Mouse (Mus musculus): ENCODE data around the gene Itprid1. TPM values are rescaled to one million over a fixed set of nuclear protein-coding genes. Genes with fewer than 3 reads are reported as not detected.

Gene Itprid1
- total RNA-seq (2014; rRNA removed) (0.81 and 1.8 TPM in 2 replicates), polyA plus RNA-seq (2015; fragmentation: Nextera tagmentation; extraction: Ambion mirVana) (0.36 and 0.79 TPM in 2 replicates)

GRCm38 (mm10) chr6:55836650-55837320 is at the start of gene Itprid1:
TSS of gene Itprid1 (plus strand) at chr6:55836895.
- TF ChIP-seq CTCF (IDR thresholded peaks at IDR 0.05; ENCODE audit: low read depth): no peak
- Histone ChIP-seq H3K4me1 (ENCODE audit: insufficient read depth) (no peaks in the 10 kb centered on the region), H3K9ac (no peak within 1 kb of the TSS), H3K9me3 (ENCODE audit: low read length) (no peaks in the 10 kb centered on the region), H3K4me2 (ENCODE audit: low read depth) (no peak within 1 kb of the TSS), H3K27ac (ENCODE audit: low read depth, low read length) (no peak within 1 kb of the TSS), H3K27me3 (ENCODE audit: insufficient read depth, low read length) (no peaks in the 10 kb centered on the region), H3K36me3 (ENCODE audit: insufficient read depth) (no peaks in the 10 kb centered on the region), H3K4me3 (ENCODE audit: low read depth, low read length) (no peak within 1 kb of the TSS)
- WGBS: 85% methylated on average over 8 of the region's 8 CpGs
- no peak for ATAC-seq
- no peak for DNase-seq

DNA sequence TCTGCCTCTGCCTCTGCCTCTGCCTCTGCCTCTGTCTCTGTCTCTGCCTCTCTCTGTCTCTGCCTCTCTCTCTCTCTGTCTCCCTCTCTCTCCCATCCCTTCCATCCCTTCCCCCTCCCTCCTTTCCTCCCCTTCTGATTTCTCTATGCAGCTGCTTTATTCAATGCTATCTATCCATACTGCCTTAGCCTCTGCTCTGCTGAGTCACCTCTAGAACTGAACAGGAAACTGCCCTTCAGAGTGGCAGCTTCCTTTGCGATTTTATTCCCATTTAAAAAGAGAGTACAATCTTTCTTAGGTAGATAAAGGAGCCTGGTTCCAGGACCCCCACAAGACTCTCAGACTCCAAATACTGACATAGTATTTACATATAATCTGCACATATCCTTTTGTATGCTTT is 47.1 kb upstream of the Itprid1 start:
- no peak for ATAC-seq
- Histone ChIP-seq H3K9ac (no peak overlapping the region), H3K36me3 (ENCODE audit: insufficient read depth) (no peaks in the 10 kb centered on the region), H3K27me3 (ENCODE audit: insufficient read depth, low read length) (no peaks in the 10 kb centered on the region), H3K4me2 (ENCODE audit: low read depth) (no peak overlapping the region), H3K9me3 (ENCODE audit: low read length) (no peaks in the 10 kb centered on the region), H3K4me1 (ENCODE audit: insufficient read depth) (peaks cover 21% of the 10 kb centered on the region), H3K27ac (ENCODE audit: low read depth, low read length) (peak overlapping the region; percentile 42; the same call in 1 of the 2 replicates), H3K4me3 (ENCODE audit: low read depth, low read length) (no peak overlapping the region)
- TF ChIP-seq CTCF (IDR thresholded peaks at IDR 0.05; ENCODE audit: low read depth): no peak
- WGBS: 72% methylated on average over 1 of the region's 1 CpGs
- DNase-seq: no peak

GRCm38 (mm10) chr6:55791852-55792496 is 44.7 kb upstream of the Itprid1 start:
- Histone ChIP-seq H3K27me3 (ENCODE audit: insufficient read depth, low read length) (no peaks in the 10 kb centered on the region), H3K4me3 (ENCODE audit: low read depth, low read length) (no peak overlapping the region), H3K4me2 (ENCODE audit: low read depth) (peak overlapping the region; percentile 29), H3K27ac (ENCODE audit: low read depth, low read length) (peak overlapping the region; percentile 96), H3K9ac (peak overlapping the region; percentile 51), H3K4me1 (ENCODE audit: insufficient read depth) (peaks cover 21% of the 10 kb centered on the region), H3K9me3 (ENCODE audit: low read length) (no peaks in the 10 kb centered on the region), H3K36me3 (ENCODE audit: insufficient read depth) (no peaks in the 10 kb centered on the region)
- 3% methylated on average over 6 of the region's 6 CpGs for WGBS
- ATAC-seq (peak; percentile 77), DNase-seq (peak; percentile 83)
- TF ChIP-seq CTCF (IDR thresholded peaks at IDR 0.05; ENCODE audit: low read depth): peak; percentile 48

GRCm38 (mm10) chr6:55792536-55792935 is 44.2 kb upstream of the Itprid1 start:
- Histone ChIP-seq H3K9me3 (ENCODE audit: low read length) (no peaks in the 10 kb centered on the region), H3K27ac (ENCODE audit: low read depth, low read length) (peak overlapping the region; percentile 96), H3K4me3 (ENCODE audit: low read depth, low read length) (no peak overlapping the region), H3K4me2 (ENCODE audit: low read depth) (peak overlapping the region; percentile 29; the same call in 1 of the 2 replicates), H3K9ac (peak overlapping the region; percentile 51; the same call in 1 of the 2 replicates), H3K4me1 (ENCODE audit: insufficient read depth) (peaks cover 21% of the 10 kb centered on the region), H3K27me3 (ENCODE audit: insufficient read depth, low read length) (no peaks in the 10 kb centered on the region), H3K36me3 (ENCODE audit: insufficient read depth) (no peaks in the 10 kb centered on the region)
- TF ChIP-seq CTCF (IDR thresholded peaks at IDR 0.05; ENCODE audit: low read depth): no peak
- no peak for DNase-seq
- peak; percentile 92 for ATAC-seq
- WGBS: 13% methylated on average over 8 of the region's 8 CpGs

DNA sequence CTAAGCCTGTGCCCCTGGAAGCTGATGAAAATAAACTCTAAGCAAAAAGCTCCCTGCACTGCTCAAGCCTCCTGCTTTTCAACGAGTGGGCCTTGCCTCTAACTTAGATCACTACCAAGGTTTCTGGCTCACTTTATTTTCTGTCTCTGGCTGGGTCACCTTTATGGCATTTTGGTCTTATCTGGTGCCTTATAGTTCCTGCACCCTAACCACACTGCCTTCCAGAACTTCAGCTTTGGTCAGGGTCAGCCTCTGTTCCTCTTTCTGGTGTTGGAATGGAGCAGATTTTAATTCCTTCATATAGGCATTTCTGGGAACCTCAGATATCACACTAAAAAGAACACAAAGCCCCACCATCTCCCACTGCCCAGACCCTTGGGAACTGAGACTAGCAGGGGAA is 34.0 kb upstream of the Itprid1 start:
- TF ChIP-seq CTCF (IDR thresholded peaks at IDR 0.05; ENCODE audit: low read depth): no peak

GRCm38 (mm10) chr6:55803357-55803756 is 33.3 kb upstream of the Itprid1 start:
- no peak for TF ChIP-seq CTCF (IDR thresholded peaks at IDR 0.05; ENCODE audit: low read depth)
- H3K9ac ChIP-seq: peak overlapping the region; percentile 31; the same call in 1 of the 2 replicates
- H3K4me1 ChIP-seq (ENCODE audit: insufficient read depth): no peaks in the 10 kb centered on the region
- H3K27me3 ChIP-seq (ENCODE audit: insufficient read depth, low read length): no peaks in the 10 kb centered on the region
- H3K36me3 ChIP-seq (ENCODE audit: insufficient read depth): no peaks in the 10 kb centered on the region
- H3K4me3 ChIP-seq (ENCODE audit: low read depth, low read length): no peak overlapping the region
- peak overlapping the region; percentile 80 for H3K27ac ChIP-seq (ENCODE audit: low read depth, low read length)
- no peak overlapping the region for H3K4me2 ChIP-seq (ENCODE audit: low read depth)
- no peaks in the 10 kb centered on the region for H3K9me3 ChIP-seq (ENCODE audit: low read length)
- no peak for DNase-seq
- ATAC-seq: no peak
- 58% methylated on average over 7 of the region's 7 CpGs for WGBS

More for the DNA sequence above, 34.0 kb upstream of the Itprid1 start:
- peak overlapping the region; percentile 80 for H3K27ac ChIP-seq (ENCODE audit: low read depth, low read length)
- no peak for ATAC-seq
- no peak overlapping the region for H3K4me2 ChIP-seq (ENCODE audit: low read depth)
- no peaks in the 10 kb centered on the region for H3K36me3 ChIP-seq (ENCODE audit: insufficient read depth)
- H3K9me3 ChIP-seq (ENCODE audit: low read length): no peaks in the 10 kb centered on the region
- 62% methylated on average over 1 of the region's 1 CpGs for WGBS
- no peaks in the 10 kb centered on the region for H3K27me3 ChIP-seq (ENCODE audit: insufficient read depth, low read length)
- H3K4me3 ChIP-seq (ENCODE audit: low read depth, low read length): no peak overlapping the region
- no peak overlapping the region for H3K9ac ChIP-seq
- H3K4me1 ChIP-seq (ENCODE audit: insufficient read depth): no peaks in the 10 kb centered on the region
- DNase-seq: no peak

Data from forebrain, postnatal 0 days (tissue).